Mouse (Mus musculus): Measurements from ENCODE around the gene Safb2. TPM values are rescaled to one million over a fixed set of nuclear protein-coding genes. Genes with fewer than 3 reads are reported as not detected.

Safb2 gene
- polyA plus RNA-seq, 1 experiment from 2014 or later = 90.1 TPM

DNA sequence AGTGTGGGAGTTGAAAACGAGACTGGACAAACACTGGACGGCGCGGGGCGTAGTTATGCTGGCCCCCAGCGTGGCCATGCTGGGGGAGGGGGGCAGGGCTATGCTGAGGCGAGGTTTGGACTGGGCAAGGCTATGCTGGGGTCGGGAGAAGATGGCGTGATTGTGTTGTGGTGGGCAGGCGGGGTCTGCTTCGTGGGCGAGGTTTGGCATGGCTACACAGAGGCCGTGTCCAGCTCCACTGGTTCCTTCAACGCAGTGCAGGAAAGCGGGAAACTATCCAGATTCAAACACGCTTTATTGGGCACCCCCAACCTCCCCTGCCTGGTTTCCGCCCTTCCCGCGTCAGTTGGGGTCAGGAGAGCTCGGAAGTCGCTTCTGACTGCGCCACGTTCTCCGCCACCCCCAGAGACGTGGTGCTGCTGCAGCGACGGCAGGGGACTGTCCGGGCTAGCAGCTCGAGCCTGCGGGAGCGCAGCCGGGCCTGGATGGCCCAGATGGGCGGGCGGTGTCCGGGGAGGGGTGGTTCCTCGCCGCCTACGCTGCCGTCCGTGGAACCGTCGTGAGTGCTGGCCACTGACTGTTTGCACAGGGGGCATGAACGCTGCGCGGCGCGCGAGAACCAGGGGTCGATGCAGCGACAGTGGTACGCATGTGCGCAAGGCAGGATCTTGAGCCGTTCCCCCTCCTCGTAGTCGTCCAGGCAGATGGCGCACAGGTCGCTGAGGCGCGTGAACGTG, 73.2 kb downstream of the Safb2 start:
- no peak for ATAC-seq (ENCODE audit: borderline replicate concordance, extremely low read depth, low FRiP score, low TSS enrichment)
- H3K4me1 ChIP-seq = peaks cover 38% of the 10 kb centered on the region
- H3K9me3 ChIP-seq = no peaks in the 10 kb centered on the region
- peaks cover 71% of the 10 kb centered on the region for H3K27me3 ChIP-seq
- no peak overlapping the region for H3K27ac ChIP-seq
- WGBS = 5% methylated on average over 59 of the region's 60 CpGs
- no peak overlapping the region for H3K9ac ChIP-seq
- peak overlapping the region; percentile 25 for H3K4me3 ChIP-seq
- H3K36me3 ChIP-seq = no peaks in the 10 kb centered on the region
- peak overlapping the region; percentile 48 for H3K4me2 ChIP-seq

Other genes starting within 250 kb of the Safb2 start
- 73.4 and 77.9 TPM in 2 replicates for gene Ptprs, start 108.1 kb downstream of the Safb2 start, polyA plus RNA-seq (2015; fragmentation: Nextera tagmentation; extraction: Ambion mirVana)
- not detected in 2 replicates for gene Znrf4, start 72.2 kb downstream of the Safb2 start, polyA plus RNA-seq (2015; fragmentation: Nextera tagmentation; extraction: Ambion mirVana)
- gene Gm20219, start 30.2 kb downstream of the Safb2 start, polyA plus RNA-seq (2015; fragmentation: Nextera tagmentation; extraction: Ambion mirVana) = 2.4 and 4.5 TPM in 2 replicates
- gene Safb, start 240 bp upstream of the Safb2 start, polyA plus RNA-seq (2015; fragmentation: Nextera tagmentation; extraction: Ambion mirVana) = 92.7 and 96.6 TPM in 2 replicates
- gene 2410015M20Rik, start 25.2 kb upstream of the Safb2 start, polyA plus RNA-seq (2015; fragmentation: Nextera tagmentation; extraction: Ambion mirVana) = 206 and 215 TPM in 2 replicates
- 1,553 and 1,704 TPM in 2 replicates for gene Rpl36, start 28.8 kb upstream of the Safb2 start, polyA plus RNA-seq (2015; fragmentation: Nextera tagmentation; extraction: Ambion mirVana)
- 51.7 and 54.0 TPM in 2 replicates for gene Lonp1, start 42.3 kb upstream of the Safb2 start, polyA plus RNA-seq (2015; fragmentation: Nextera tagmentation; extraction: Ambion mirVana)
- 0.52 and 1.2 TPM in 2 replicates for gene Catsperd, start 43.6 kb upstream of the Safb2 start, polyA plus RNA-seq (2015; fragmentation: Nextera tagmentation; extraction: Ambion mirVana)
- gene Ranbp3, start 88.7 kb upstream of the Safb2 start, polyA plus RNA-seq (2015; fragmentation: Nextera tagmentation; extraction: Ambion mirVana) = 90.8 and 96.6 TPM in 2 replicates
- gene Ndufa11, start 133.2 kb upstream of the Safb2 start, polyA plus RNA-seq (2015; fragmentation: Nextera tagmentation; extraction: Ambion mirVana) = 465 and 491 TPM in 2 replicates
- gene Vmac, start 133.4 kb upstream of the Safb2 start, polyA plus RNA-seq (2015; fragmentation: Nextera tagmentation; extraction: Ambion mirVana) = 13.6 and 16.2 TPM in 2 replicates
- gene Nrtn, start 172.9 kb upstream of the Safb2 start, polyA plus RNA-seq (2015; fragmentation: Nextera tagmentation; extraction: Ambion mirVana) = 9.4 and 9.5 TPM in 2 replicates
- 42.6 and 46.5 TPM in 2 replicates for gene Dus3l, start 180.2 kb upstream of the Safb2 start, polyA plus RNA-seq (2015; fragmentation: Nextera tagmentation; extraction: Ambion mirVana)
- 1.0 and 1.2 TPM in 2 replicates for gene Prr22, start 185.7 kb upstream of the Safb2 start, polyA plus RNA-seq (2015; fragmentation: Nextera tagmentation; extraction: Ambion mirVana)
- 5.2 and 6.0 TPM in 2 replicates for gene Rfx2, start 246.4 kb upstream of the Safb2 start, polyA plus RNA-seq (2015; fragmentation: Nextera tagmentation; extraction: Ambion mirVana)